Mouse (Mus musculus) midbrain, embryonic 14.5 days (tissue): ENCODE measurements at regions not wholly inside any gene's neighbourhood (a gene's known extent, or its start where the extent isn't known, plus 50 kb on each side); places are given as distances from the start of the nearest gene placed in this dataset.
A peak's percentile ranks its signal among the peaks of the same experiment; 100 is the strongest.

Source experiments
- ATAC-seq: fragments of 200-750 bp; cut with Nextera tagmentation; 2 replicates; pipeline ENCODE4 v1.8.0; 2017; ENCODE audit warnings: moderate number of reproducible peaks, moderate library complexity; ENCODE audit not compliant: low FRiP score, low TSS enrichment
- DNase-seq: peaks from one replicate; pipeline ENCODE4 v3.0.0-alpha.2; 2015
- H3K27ac ChIP-seq: fragments of 300-500 bp; sonication (generic); replicated peaks from 2 replicates; pipeline ENCODE4 v1.5.1; 2014; ENCODE audit warnings: mild to moderate bottlenecking, low read depth, low read length, moderate library complexity
- H3K27me3 ChIP-seq: fragments of 300-500 bp; sonication (generic); 2 replicates; pipeline ENCODE4 v1.6.1; 2014; ENCODE audit warnings: low read length, control low read depth, mixed read lengths; ENCODE audit not compliant: control insufficient read depth, insufficient read depth
- H3K36me3 ChIP-seq: fragments of 300-500 bp; sonication (generic); 2 replicates; pipeline ENCODE4 v1.6.1; 2014; ENCODE audit warnings: low read length, control low read depth; ENCODE audit not compliant: control insufficient read depth, insufficient read depth
- H3K4me1 ChIP-seq: fragments of 300-500 bp; sonication (generic); 2 replicates; pipeline ENCODE4 v1.6.1; 2014; ENCODE audit warnings: mild to moderate bottlenecking, antibody characterized with exemption, low read length, control low read depth; ENCODE audit not compliant: control insufficient read depth, insufficient read depth
- H3K4me2 ChIP-seq: fragments of 300-500 bp; sonication (generic); 2 replicates; pipeline ENCODE4 v1.6.1; 2014; ENCODE audit warnings: mild to moderate bottlenecking, low read length, moderate library complexity
- H3K4me3 ChIP-seq: fragments of 300-500 bp; sonication (generic); replicated peaks from 2 replicates; pipeline ENCODE4 v1.5.1; 2014; ENCODE audit warnings: low read depth, low read length
- H3K9ac ChIP-seq: fragments of 300-500 bp; sonication (generic); replicated peaks from 2 replicates; pipeline ENCODE4 v1.6.1; 2014; ENCODE audit warnings: mild to moderate bottlenecking, low read length, moderate library complexity
- H3K9me3 ChIP-seq: fragments of 300-500 bp; sonication (generic); 2 replicates; pipeline ENCODE4 v1.6.1; 2016; ENCODE audit warnings: low read length, control low read depth, mixed read lengths; ENCODE audit not compliant: control insufficient read depth
- WGBS: fragments of 180-500 bp; shearing (Covaris S2); extraction: QIAGEN DNeasy Blood & Tissue Kit; methylation state at CpG from one replicate; pipeline ENCODE4 v1.1.7; 2014; 5-methylcytosine and 5-hydroxymethylcytosine counted together

- no peaks in the 10 kb centered on the region for H3K27me3 ChIP-seq
- no peaks in the 10 kb centered on the region for H3K36me3 ChIP-seq
- no peak for DNase-seq
- H3K9ac ChIP-seq: no peak overlapping the region
- H3K4me3 ChIP-seq: no peak overlapping the region
- H3K27ac ChIP-seq: no peak overlapping the region
- H3K4me2 ChIP-seq: no peak overlapping the region
- ATAC-seq: no peak
- H3K9me3 ChIP-seq: no peaks in the 10 kb centered on the region
- no peaks in the 10 kb centered on the region for H3K4me1 ChIP-seq
- WGBS: 91% methylated on average over 3 of the region's 3 CpGs
Measured at GRCm38 (mm10) chr13:60291344-60291743, 114.2 kb upstream of the Gas1 start.

- Histone ChIP-seq H3K9me3 (no peaks in the 10 kb centered on the region), H3K9ac (no peak overlapping the region), H3K27me3 (no peaks in the 10 kb centered on the region), H3K27ac (no peak overlapping the region), H3K4me1 (no peaks in the 10 kb centered on the region), H3K4me2 (no peak overlapping the region), H3K4me3 (no peak overlapping the region), H3K36me3 (no peaks in the 10 kb centered on the region)
- no peak for DNase-seq
- no peak for ATAC-seq
- 70% methylated on average over 13 of the region's 13 CpGs for WGBS
Measured at GRCm38 (mm10) chr13:60296201-60296895, 119.2 kb upstream of the Gas1 start.

- no peak for ATAC-seq
- 91% methylated on average over 6 of the region's 6 CpGs for WGBS
- Histone ChIP-seq H3K4me3 (no peak overlapping the region), H3K27ac (no peak overlapping the region), H3K4me1 (no peaks in the 10 kb centered on the region), H3K9ac (no peak overlapping the region), H3K36me3 (no peaks in the 10 kb centered on the region), H3K9me3 (no peaks in the 10 kb centered on the region), H3K4me2 (no peak overlapping the region), H3K27me3 (no peaks in the 10 kb centered on the region)
- DNase-seq: no peak
Measured at GRCm38 (mm10) chr13:60296896-60297275, 119.7 kb upstream of the Gas1 start.

- H3K4me2 ChIP-seq: no peak overlapping the region
- no peaks in the 10 kb centered on the region for H3K4me1 ChIP-seq
- DNase-seq: no peak
- H3K4me3 ChIP-seq: no peak overlapping the region
- H3K27ac ChIP-seq: no peak overlapping the region
- no peak overlapping the region for H3K9ac ChIP-seq
- no peaks in the 10 kb centered on the region for H3K9me3 ChIP-seq
- no peaks in the 10 kb centered on the region for H3K27me3 ChIP-seq
- ATAC-seq: no peak
- H3K36me3 ChIP-seq: no peaks in the 10 kb centered on the region
- WGBS: 87% methylated on average over 2 of the region's 2 CpGs
Measured at GRCm38 (mm10) chr13:60298575-60298974, 121.4 kb upstream of the Gas1 start.

GRCm38 (mm10) chr13:60299076-60299475, 121.9 kb upstream of the Gas1 start:
- 69% methylated on average over 5 of the region's 5 CpGs for WGBS
- H3K27me3 ChIP-seq: no peaks in the 10 kb centered on the region
- no peak overlapping the region for H3K9ac ChIP-seq
- ATAC-seq (no peak), DNase-seq (no peak)
- H3K4me2 ChIP-seq: no peak overlapping the region
- H3K27ac ChIP-seq: no peak overlapping the region
- H3K4me1 ChIP-seq: no peaks in the 10 kb centered on the region
- H3K36me3 ChIP-seq: no peaks in the 10 kb centered on the region
- H3K9me3 ChIP-seq: no peaks in the 10 kb centered on the region
- H3K4me3 ChIP-seq: no peak overlapping the region

- Histone ChIP-seq H3K9me3 (no peaks in the 10 kb centered on the region), H3K4me3 (no peak overlapping the region), H3K4me1 (no peaks in the 10 kb centered on the region), H3K27ac (no peak overlapping the region), H3K4me2 (no peak overlapping the region), H3K36me3 (no peaks in the 10 kb centered on the region), H3K9ac (no peak overlapping the region), H3K27me3 (no peaks in the 10 kb centered on the region)
- no peak for ATAC-seq
- DNase-seq: no peak
- WGBS: 93% methylated on average over 9 of the region's 9 CpGs
Measured at GRCm38 (mm10) chr13:60303561-60303960, 126.4 kb upstream of the Gas1 start.

GRCm38 (mm10) chr13:60305028-60305810, 128.1 kb upstream of the Gas1 start:
- no peak for ATAC-seq
- whole genome bisulfite sequencing: 62% methylated on average over 1 of the region's 1 CpGs
- Histone ChIP-seq H3K9ac (no peak overlapping the region), H3K4me3 (no peak overlapping the region), H3K36me3 (no peaks in the 10 kb centered on the region), H3K4me1 (no peaks in the 10 kb centered on the region), H3K27me3 (no peaks in the 10 kb centered on the region), H3K9me3 (no peaks in the 10 kb centered on the region), H3K27ac (no peak overlapping the region), H3K4me2 (no peak overlapping the region)
- no peak for DNase-seq

GRCm38 (mm10) chr13:60308062-60308801, 131.1 kb upstream of the Gas1 start:
- Histone ChIP-seq H3K9me3 (no peaks in the 10 kb centered on the region), H3K27ac (no peak overlapping the region), H3K36me3 (no peaks in the 10 kb centered on the region), H3K9ac (no peak overlapping the region), H3K4me2 (no peak overlapping the region), H3K4me1 (no peaks in the 10 kb centered on the region), H3K27me3 (no peaks in the 10 kb centered on the region), H3K4me3 (no peak overlapping the region)
- ATAC-seq (no peak), DNase-seq (peak; percentile 42)
- 71% methylated on average over 13 of the region's 13 CpGs for WGBS
